Mouse (Mus musculus) bone marrow, adult 2 months (tissue): Measurements from ENCODE around the gene Commd3. TPM values are rescaled to one million over a fixed set of nuclear protein-coding genes. Genes with fewer than 3 reads are reported as not detected.

ENCODE experiments used
- H3K27ac ChIP-seq: fragments of 200-500 bp; 2 replicates; pipeline ENCODE4 v1.5.1; 2012; ENCODE audit warnings: low read depth, mild to moderate bottlenecking, control low read depth, inconsistent platforms, low read length; ENCODE audit not compliant: control insufficient read depth, poor library complexity, insufficient read depth
- H3K4me1 ChIP-seq: fragments of 200-500 bp; 2 replicates; pipeline ENCODE4 v1.6.1; 2011; ENCODE audit warnings: low read length; ENCODE audit not compliant: control insufficient read depth, insufficient read depth
- H3K4me3 ChIP-seq: fragments of 200-500 bp; replicated peaks from 2 replicates; pipeline ENCODE3; 2011; ENCODE audit warnings: mild to moderate bottlenecking, low read depth, low read length, control low read depth; ENCODE audit not compliant: control insufficient read depth
- CTCF ChIP-seq: fragments of 200-500 bp; IDR thresholded peaks from 2 replicates; pipeline ENCODE4 v1.5.1; 2011; ENCODE audit warnings: low read length, control low read depth; ENCODE audit not compliant: control insufficient read depth, insufficient read depth
- POLR2A ChIP-seq: fragments of 200-500 bp; IDR thresholded peaks from 2 replicates; pipeline ENCODE4 v1.6.1; 2011; ENCODE audit warnings: low read depth, mild to moderate bottlenecking, control low read depth, low read length, borderline replicate concordance; ENCODE audit not compliant: control insufficient read depth
- WGBS: fragments of 180-500 bp; shearing (Covaris S2); methylation state at CpG from one replicate; pipeline ENCODE4 v1.1.7; 2018; 5-methylcytosine and 5-hydroxymethylcytosine counted together
- polyA plus RNA-seq: library from polyadenylated mRNA; stranded (reverse); fragments of >200 nt; gene quantifications from 2 replicates; pipeline ENCODE4 v1.2.4, GENCODE M21; 2011; ENCODE audit warnings: low replicate concordance; ENCODE audit not compliant: missing spikeins, insufficient read depth, insufficient read length

Commd3 gene
- polyA plus RNA-seq, 1 experiment, result 87.4 TPM

DNA sequence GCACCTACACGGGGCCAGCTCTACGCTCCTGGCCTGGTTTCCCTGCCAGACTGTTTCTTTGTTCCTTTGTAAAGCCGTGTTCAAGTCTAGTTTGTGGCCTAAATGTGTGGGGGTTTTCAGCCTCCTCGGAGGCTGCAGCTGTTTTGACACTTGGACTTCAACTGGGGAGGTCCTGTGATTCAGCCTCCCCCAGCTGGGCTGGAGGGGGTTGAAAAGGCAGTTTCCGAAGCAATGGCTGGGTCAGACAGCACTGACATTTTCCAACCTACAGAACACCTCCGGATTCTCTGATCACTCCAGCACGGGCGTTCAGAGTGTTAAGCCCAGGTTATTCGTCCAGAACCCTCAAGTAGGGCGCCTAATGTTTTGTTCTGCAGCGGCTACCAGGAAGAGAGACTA is 581 bp downstream of the Commd3 start:
- Histone ChIP-seq H3K27ac (peak overlapping the region; percentile 93), H3K4me1 (no peaks in the 10 kb centered on the region; the same call in 1 of the 2 replicates), H3K4me3 (peak overlapping the region; percentile 88)
- WGBS, result under 1% methylated on average over 11 of the region's 11 CpGs
- no peak for TF ChIP-seq CTCF
- TF ChIP-seq POLR2A, result no peak

DNA sequence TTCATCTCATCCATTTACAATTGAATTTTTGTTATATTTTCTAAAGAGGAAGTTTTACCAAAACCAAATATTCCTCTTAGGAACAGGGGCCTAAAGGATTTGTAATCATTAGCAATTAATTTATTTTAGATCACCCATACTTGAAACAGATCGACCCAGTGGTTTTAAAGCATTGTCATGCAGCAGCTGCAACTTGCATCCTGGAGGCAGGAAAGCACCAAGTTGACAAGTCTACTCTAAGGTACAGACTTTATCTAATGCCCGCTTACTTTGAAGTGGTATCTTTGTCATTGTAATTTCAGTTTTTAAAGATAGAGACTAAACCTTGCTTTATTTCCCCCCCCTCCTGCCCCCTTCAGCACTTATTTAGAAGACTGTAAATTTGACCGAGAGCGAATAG is 1.6 kb downstream of the Commd3 start:
- no peak overlapping the region for H3K4me3 ChIP-seq
- no peaks in the 10 kb centered on the region; the same call in 1 of the 2 replicates for H3K4me1 ChIP-seq
- TF ChIP-seq POLR2A (no peak), CTCF (no peak)
- no peak overlapping the region for H3K27ac ChIP-seq
- WGBS, result 68% methylated on average over 4 of the region's 4 CpGs

DNA sequence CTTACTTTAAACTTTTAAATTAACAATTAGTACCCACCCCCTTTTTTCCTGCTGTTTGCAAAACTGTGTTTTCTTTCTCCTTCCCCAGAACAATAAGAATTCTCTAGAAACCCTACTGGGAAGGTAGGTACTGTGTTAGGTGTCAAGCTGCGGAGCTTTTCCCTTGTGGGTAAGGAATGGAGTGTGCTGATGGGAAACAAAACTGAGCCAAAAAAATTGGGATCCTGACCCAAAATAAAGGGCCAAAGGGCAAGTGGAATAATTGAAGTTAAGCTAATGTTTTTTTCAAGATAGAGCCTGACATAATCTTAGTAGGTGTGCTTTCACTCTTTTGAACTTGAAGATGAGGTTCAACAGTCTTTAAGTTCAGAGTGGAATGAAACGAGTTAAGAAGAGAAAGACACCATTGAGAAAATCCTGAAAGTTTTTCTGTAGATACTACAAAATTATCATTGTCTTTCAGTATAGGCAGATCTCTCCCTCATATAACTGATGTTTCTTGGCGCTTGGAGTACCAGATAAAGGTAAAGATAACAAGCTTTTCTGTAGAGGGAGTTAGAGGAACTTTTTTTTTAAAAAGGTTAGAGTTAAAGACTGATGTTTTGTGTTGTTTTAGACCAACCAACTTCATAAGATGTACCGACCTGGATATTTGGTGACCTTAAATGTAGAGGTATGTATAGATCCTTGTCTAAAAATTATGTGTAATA is 2.2 kb downstream of the Commd3 start:
- no peak overlapping the region for H3K4me3 ChIP-seq
- no peaks in the 10 kb centered on the region; the same call in 1 of the 2 replicates for H3K4me1 ChIP-seq
- no peak overlapping the region for H3K27ac ChIP-seq
- 73% methylated on average over 4 of the region's 4 CpGs for WGBS
- TF ChIP-seq POLR2A (no peak), CTCF (no peak)

DNA sequence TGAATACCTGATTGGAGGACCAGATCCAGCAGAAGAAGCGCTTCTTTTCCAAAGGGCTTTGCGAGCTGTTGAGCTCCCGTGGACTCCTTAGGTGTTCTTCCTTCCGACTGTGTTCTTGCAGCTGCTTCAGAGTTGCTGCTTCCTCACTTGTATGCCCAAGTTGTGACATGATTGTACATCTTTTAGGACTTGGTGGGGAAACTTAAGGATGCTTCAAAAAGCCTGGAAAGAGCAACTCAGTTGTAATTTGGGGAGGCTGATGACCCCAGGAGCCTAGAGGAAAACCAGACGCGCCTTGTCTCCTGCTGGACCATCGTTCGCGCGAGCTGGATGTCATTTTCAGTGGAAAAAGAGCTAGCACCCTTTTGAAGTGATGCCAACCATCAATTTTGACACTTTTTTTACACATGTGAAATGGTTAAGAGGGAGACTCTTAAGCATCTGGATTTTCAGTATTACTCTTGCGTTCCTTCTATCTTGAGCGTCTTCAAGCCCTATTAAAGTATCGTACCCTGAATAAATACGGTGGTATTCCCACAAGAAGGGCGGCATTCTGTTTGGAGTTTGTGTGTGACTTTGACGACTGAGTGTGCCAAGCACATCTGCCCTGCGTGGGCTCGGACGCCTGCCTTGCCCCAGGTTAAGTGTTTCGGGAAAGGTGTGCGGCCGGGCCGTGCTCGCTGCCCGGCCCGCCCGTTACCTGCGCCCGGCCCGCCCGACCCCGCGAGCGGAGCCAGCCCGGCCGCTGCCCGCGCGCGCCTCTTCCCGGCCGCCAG is 3.7 kb downstream of the Commd3 start:
- Histone ChIP-seq H3K4me3 (peak overlapping the region; percentile 56), H3K27ac (peak overlapping the region; percentile 51; the same call in 1 of the 2 replicates), H3K4me1 (no peaks in the 10 kb centered on the region; the same call in 1 of the 2 replicates)
- WGBS, result 26% methylated on average over 42 of the region's 42 CpGs
- TF ChIP-seq POLR2A (no peak), CTCF (no peak)

DNA sequence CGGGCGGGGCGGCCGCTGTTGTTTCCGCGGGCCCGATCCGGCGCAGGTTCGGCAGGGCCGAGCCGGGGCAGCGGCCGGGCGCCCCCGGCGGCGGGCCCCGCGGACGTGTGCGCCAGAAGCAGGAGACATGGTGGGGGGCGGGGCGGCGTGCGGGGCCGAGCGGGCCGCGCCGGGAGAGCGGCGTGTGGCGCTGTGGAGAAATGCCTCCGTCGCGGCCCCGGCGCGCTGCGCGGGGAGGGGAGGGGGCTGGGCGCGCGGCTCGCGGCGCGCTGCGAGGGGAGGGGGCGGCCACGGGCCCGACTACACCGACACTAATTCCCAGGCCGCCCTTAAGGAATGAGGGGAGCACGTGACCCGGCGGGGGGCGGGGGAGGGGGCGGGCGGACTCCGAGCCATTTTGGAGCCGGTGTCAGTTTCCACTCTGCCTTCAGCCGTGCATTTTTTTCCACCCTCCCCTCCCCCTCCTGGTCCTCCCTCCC is 4.3 kb downstream of the Commd3 start:
- H3K4me1 ChIP-seq, result no peaks in the 10 kb centered on the region; the same call in 1 of the 2 replicates
- 2% methylated on average over 42 of the region's 64 CpGs for WGBS
- TF ChIP-seq CTCF (no peak), POLR2A (no peak)
- H3K4me3 ChIP-seq, result peak overlapping the region; percentile 72
- H3K27ac ChIP-seq, result peak overlapping the region; percentile 51; the same call in 1 of the 2 replicates

DNA sequence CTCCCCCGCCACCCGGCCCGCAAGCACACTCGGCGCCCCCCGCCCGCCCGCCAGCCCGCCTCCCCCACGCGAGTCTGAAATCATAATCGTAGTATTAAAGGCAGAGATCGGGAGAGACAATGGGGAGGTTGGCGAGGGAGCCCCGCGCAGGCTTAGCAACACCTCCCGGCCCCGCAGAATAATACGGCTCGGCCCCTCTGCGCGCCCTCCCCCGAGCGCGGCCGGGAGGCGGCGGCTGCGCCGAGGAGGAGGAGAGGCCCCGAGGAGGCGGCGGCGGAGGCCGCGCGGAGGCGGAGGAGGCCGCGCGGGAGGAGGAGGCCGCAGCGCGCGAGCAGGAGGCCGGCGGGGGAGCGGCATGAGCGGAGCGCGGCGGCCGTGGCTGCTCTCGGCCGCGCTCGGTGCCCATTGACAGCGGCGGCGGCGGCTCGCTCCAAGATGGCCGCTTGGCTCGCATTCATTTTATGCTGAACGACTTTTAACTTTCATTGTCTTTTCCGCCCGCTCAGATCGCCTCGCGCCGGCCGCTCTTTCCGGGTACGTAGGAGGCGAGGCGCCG is 4.8 kb downstream of the Commd3 start, which contains the start of gene Bmi1:
Gene Bmi1 (plus strand): TSS at position 83 of the 556 bp plus-strand sequence.
- H3K4me1 ChIP-seq, result no peaks in the 10 kb centered on the region; the same call in 1 of the 2 replicates
- H3K4me3 ChIP-seq, result peak within 1 kb of the TSS; percentile 72
- WGBS, result 1% methylated on average over 71 of the region's 77 CpGs
- TF ChIP-seq POLR2A, result 0 out of 2 replicates have a peak, but pooled peaks have one; percentile 15
- TF ChIP-seq CTCF, result no peak
- peak within 1 kb of the TSS; percentile 90 for H3K27ac ChIP-seq

DNA sequence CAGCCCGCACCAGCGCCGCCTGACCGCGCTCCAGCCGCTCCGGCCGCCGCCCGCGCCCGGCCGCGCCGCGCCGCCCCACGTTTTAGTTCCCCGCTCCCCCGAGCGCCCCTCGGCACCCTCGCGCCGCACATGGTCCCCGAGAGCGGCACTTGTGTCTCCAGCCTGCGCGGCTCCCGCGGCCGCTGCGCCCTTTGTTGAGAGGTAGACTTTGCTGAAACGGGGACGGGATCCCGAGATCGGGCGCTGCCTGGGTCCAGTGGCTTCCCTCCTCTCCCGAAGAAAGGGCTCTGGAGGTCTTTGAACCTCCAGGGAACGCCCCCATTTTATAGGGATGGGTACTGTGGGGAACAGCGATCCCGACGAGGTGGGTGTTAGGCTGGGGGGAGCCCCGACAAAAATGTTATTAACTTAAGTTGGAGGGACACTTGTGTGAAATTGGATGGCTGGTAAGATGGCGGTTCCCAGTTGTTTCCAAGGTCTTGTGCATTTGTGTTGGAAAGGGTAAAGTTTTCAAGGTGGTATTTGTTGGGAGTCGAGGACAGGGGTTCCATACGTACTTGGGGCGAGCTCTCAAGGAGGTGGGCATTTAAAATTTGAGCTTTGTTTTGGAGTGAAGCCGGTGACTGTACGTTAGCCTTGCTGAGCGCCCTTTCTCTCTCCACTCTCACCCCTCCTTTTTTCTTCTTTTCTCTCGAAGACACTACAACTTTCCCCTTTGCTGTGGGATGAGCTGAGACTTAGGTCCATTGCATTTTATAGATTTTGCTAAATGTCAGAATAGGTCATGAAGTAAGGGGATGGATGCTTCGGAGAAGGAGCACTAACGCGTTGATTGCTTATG is 5.7 kb downstream of the Commd3 start:
- H3K4me3 ChIP-seq, result peak overlapping the region; percentile 10
- H3K4me1 ChIP-seq, result no peaks in the 10 kb centered on the region; the same call in 1 of the 2 replicates
- 8% methylated on average over 55 of the region's 55 CpGs for WGBS
- TF ChIP-seq POLR2A, result no peak
- TF ChIP-seq CTCF, result no peak
- H3K27ac ChIP-seq, result no peak overlapping the region; the same call in 1 of the 2 replicates
